Mouse (Mus musculus): ENCODE data around the gene Pm20d1. TPM values are rescaled to one million over a fixed set of nuclear protein-coding genes. Genes with fewer than 3 reads are reported as not detected.
"Not testable (repeated sequence)": the region's sequence is repeated elsewhere in the genome, so short reads cannot be mapped to it uniquely, and the experiment has no call there.

Pm20d1 gene
- polyA plus RNA-seq, 1 experiment from 2014 or later: 0.08 TPM

- no peaks in the 10 kb centered on the region for H3K27me3 ChIP-seq (ENCODE audit: control insufficient read depth, insufficient read depth, low read length)
- ATAC-seq (ENCODE audit: low read depth): no peak
- no peak overlapping the region for H3K4me2 ChIP-seq (ENCODE audit: low read depth, low read length)
- H3K27ac ChIP-seq (ENCODE audit: low read depth, low read length): no peak overlapping the region
- no peaks in the 10 kb centered on the region for H3K4me1 ChIP-seq (ENCODE audit: control insufficient read depth, insufficient read depth, low read length)
- no peak overlapping the region for H3K4me3 ChIP-seq (ENCODE audit: low read depth, low read length)
- no peaks in the 10 kb centered on the region for H3K36me3 ChIP-seq (ENCODE audit: control insufficient read depth, insufficient read depth, low read length)
- WGBS: 70% methylated on average over 2 of the region's 2 CpGs
- no peak overlapping the region for H3K9ac ChIP-seq (replicated peaks; ENCODE audit: low read depth, low read length)
- H3K9me3 ChIP-seq (ENCODE audit: control insufficient read depth, low read length): no peaks in the 10 kb centered on the region
These were observed 12.5 kb downstream of the Pm20d1 start for GRCm38 (mm10) chr1:131809651-131810050.

- WGBS: 100% methylated on average over 1 of the region's 1 CpGs
- Histone ChIP-seq H3K4me2 (ENCODE audit: low read depth, low read length) (no peak overlapping the region), H3K27me3 (ENCODE audit: control insufficient read depth, insufficient read depth, low read length) (no peaks in the 10 kb centered on the region), H3K9ac (replicated peaks; ENCODE audit: low read depth, low read length) (no peak overlapping the region), H3K36me3 (ENCODE audit: control insufficient read depth, insufficient read depth, low read length) (no peaks in the 10 kb centered on the region), H3K9me3 (ENCODE audit: control insufficient read depth, low read length) (no peaks in the 10 kb centered on the region), H3K4me1 (ENCODE audit: control insufficient read depth, insufficient read depth, low read length) (no peaks in the 10 kb centered on the region), H3K4me3 (ENCODE audit: low read depth, low read length) (no peak overlapping the region), H3K27ac (ENCODE audit: low read depth, low read length) (no peak overlapping the region)
- no peak for ATAC-seq (ENCODE audit: low read depth)
These were observed 14.2 kb downstream of the Pm20d1 start for GRCm38 (mm10) chr1:131811393-131811792.

GRCm38 (mm10) chr1:131812006-131812405 lies 14.8 kb downstream of the Pm20d1 start:
- no peaks in the 10 kb centered on the region for H3K27me3 ChIP-seq (ENCODE audit: control insufficient read depth, insufficient read depth, low read length)
- H3K9me3 ChIP-seq (ENCODE audit: control insufficient read depth, low read length): no peaks in the 10 kb centered on the region
- H3K4me2 ChIP-seq (ENCODE audit: low read depth, low read length): no peak overlapping the region
- H3K4me3 ChIP-seq (ENCODE audit: low read depth, low read length): no peak overlapping the region
- no peak for ATAC-seq (ENCODE audit: low read depth)
- WGBS: 71% methylated on average over 9 of the region's 9 CpGs
- H3K36me3 ChIP-seq (ENCODE audit: control insufficient read depth, insufficient read depth, low read length): no peaks in the 10 kb centered on the region
- H3K4me1 ChIP-seq (ENCODE audit: control insufficient read depth, insufficient read depth, low read length): no peaks in the 10 kb centered on the region
- no peak overlapping the region for H3K27ac ChIP-seq (ENCODE audit: low read depth, low read length)
- H3K9ac ChIP-seq (replicated peaks; ENCODE audit: low read depth, low read length): no peak overlapping the region

- Histone ChIP-seq H3K4me3 (ENCODE audit: low read depth, low read length) (no peak overlapping the region), H3K36me3 (ENCODE audit: control insufficient read depth, insufficient read depth, low read length) (no peaks in the 10 kb centered on the region), H3K9ac (replicated peaks; ENCODE audit: low read depth, low read length) (no peak overlapping the region), H3K27me3 (ENCODE audit: control insufficient read depth, insufficient read depth, low read length) (no peaks in the 10 kb centered on the region), H3K4me2 (ENCODE audit: low read depth, low read length) (no peak overlapping the region), H3K9me3 (ENCODE audit: control insufficient read depth, low read length) (no peaks in the 10 kb centered on the region), H3K4me1 (ENCODE audit: control insufficient read depth, insufficient read depth, low read length) (no peaks in the 10 kb centered on the region), H3K27ac (ENCODE audit: low read depth, low read length) (no peak overlapping the region)
- ATAC-seq (ENCODE audit: low read depth): no peak
- WGBS: 91% methylated on average over 9 of the region's 9 CpGs
These were observed 15.6 kb downstream of the Pm20d1 start for GRCm38 (mm10) chr1:131812631-131813295.

GRCm38 (mm10) chr1:131813731-131814130 lies 16.6 kb downstream of the Pm20d1 start:
- WGBS: 93% methylated on average over 4 of the region's 4 CpGs
- no peak overlapping the region for H3K9ac ChIP-seq (replicated peaks; ENCODE audit: low read depth, low read length)
- H3K36me3 ChIP-seq (ENCODE audit: control insufficient read depth, insufficient read depth, low read length): no peaks in the 10 kb centered on the region
- no peak overlapping the region for H3K4me2 ChIP-seq (ENCODE audit: low read depth, low read length)
- no peak overlapping the region for H3K27ac ChIP-seq (ENCODE audit: low read depth, low read length)
- no peak overlapping the region for H3K4me3 ChIP-seq (ENCODE audit: low read depth, low read length)
- ATAC-seq (ENCODE audit: low read depth): no peak
- no peaks in the 10 kb centered on the region for H3K9me3 ChIP-seq (ENCODE audit: control insufficient read depth, low read length)
- no peaks in the 10 kb centered on the region for H3K27me3 ChIP-seq (ENCODE audit: control insufficient read depth, insufficient read depth, low read length)
- H3K4me1 ChIP-seq (ENCODE audit: control insufficient read depth, insufficient read depth, low read length): no peaks in the 10 kb centered on the region

- Histone ChIP-seq H3K27me3 (ENCODE audit: control insufficient read depth, insufficient read depth, low read length) (no peaks in the 10 kb centered on the region), H3K36me3 (ENCODE audit: control insufficient read depth, insufficient read depth, low read length) (no peaks in the 10 kb centered on the region), H3K27ac (ENCODE audit: low read depth, low read length) (no peak overlapping the region), H3K9ac (replicated peaks; ENCODE audit: low read depth, low read length) (no peak overlapping the region), H3K4me3 (ENCODE audit: low read depth, low read length) (no peak overlapping the region), H3K9me3 (ENCODE audit: control insufficient read depth, low read length) (no peaks in the 10 kb centered on the region), H3K4me1 (ENCODE audit: control insufficient read depth, insufficient read depth, low read length) (no peaks in the 10 kb centered on the region), H3K4me2 (ENCODE audit: low read depth, low read length) (no peak overlapping the region)
- ATAC-seq (ENCODE audit: low read depth): no peak
- WGBS: 92% methylated on average over 3 of the region's 3 CpGs
These were observed 17.0 kb downstream of the Pm20d1 start for GRCm38 (mm10) chr1:131814191-131814590.

GRCm38 (mm10) chr1:131816886-131817285 lies 19.7 kb downstream of the Pm20d1 start:
- ATAC-seq (ENCODE audit: low read depth): no peak
- Histone ChIP-seq H3K4me2 (ENCODE audit: low read depth, low read length) (no peak overlapping the region), H3K9ac (replicated peaks; ENCODE audit: low read depth, low read length) (no peak overlapping the region), H3K4me3 (ENCODE audit: low read depth, low read length) (no peak overlapping the region), H3K27ac (ENCODE audit: low read depth, low read length) (no peak overlapping the region), H3K27me3 (ENCODE audit: control insufficient read depth, insufficient read depth, low read length) (no peaks in the 10 kb centered on the region), H3K9me3 (ENCODE audit: control insufficient read depth, low read length) (no peaks in the 10 kb centered on the region), H3K4me1 (ENCODE audit: control insufficient read depth, insufficient read depth, low read length) (no peaks in the 10 kb centered on the region), H3K36me3 (ENCODE audit: control insufficient read depth, insufficient read depth, low read length) (no peaks in the 10 kb centered on the region)
- WGBS: 90% methylated on average over 6 of the region's 6 CpGs

- not testable (repeated sequence) for H3K9me3 ChIP-seq (ENCODE audit: control insufficient read depth, low read length); H3K27ac ChIP-seq (ENCODE audit: low read depth, low read length); H3K27me3 ChIP-seq (ENCODE audit: control insufficient read depth, insufficient read depth, low read length); H3K4me2 ChIP-seq (ENCODE audit: low read depth, low read length); ATAC-seq (ENCODE audit: low read depth); H3K36me3 ChIP-seq (ENCODE audit: control insufficient read depth, insufficient read depth, low read length); H3K9ac ChIP-seq (replicated peaks; ENCODE audit: low read depth, low read length); H3K4me3 ChIP-seq (ENCODE audit: low read depth, low read length); H3K4me1 ChIP-seq (ENCODE audit: control insufficient read depth, insufficient read depth, low read length)
- whole genome bisulfite sequencing: 72% methylated on average over 8 of the region's 9 CpGs
These were observed 23.2 kb downstream of the Pm20d1 start for GRCm38 (mm10) chr1:131820353-131820752.

GRCm38 (mm10) chr1:131820887-131821328 lies 23.7 kb downstream of the Pm20d1 start:
- H3K9ac ChIP-seq (replicated peaks; ENCODE audit: low read depth, low read length): no peak overlapping the region
- no peak for ATAC-seq (ENCODE audit: low read depth)
- H3K4me3 ChIP-seq (ENCODE audit: low read depth, low read length): no peak overlapping the region
- H3K36me3 ChIP-seq (ENCODE audit: control insufficient read depth, insufficient read depth, low read length): no peaks in the 10 kb centered on the region
- H3K27ac ChIP-seq (ENCODE audit: low read depth, low read length): no peak overlapping the region
- no peaks in the 10 kb centered on the region for H3K9me3 ChIP-seq (ENCODE audit: control insufficient read depth, low read length)
- H3K4me2 ChIP-seq (ENCODE audit: low read depth, low read length): no peak overlapping the region
- 64% methylated on average over 10 of the region's 10 CpGs for WGBS
- no peaks in the 10 kb centered on the region for H3K4me1 ChIP-seq (ENCODE audit: control insufficient read depth, insufficient read depth, low read length)
- no peaks in the 10 kb centered on the region for H3K27me3 ChIP-seq (ENCODE audit: control insufficient read depth, insufficient read depth, low read length)
